Mouse (Mus musculus) layer of hippocampus, adult 18-20 months (tissue): ENCODE measurements at regions not wholly inside any gene's neighbourhood (a gene's known extent, or its start where the extent isn't known, plus 50 kb on each side); places are given as distances from the start of the nearest gene placed in this dataset.
"Not testable (repeated sequence)": the region's sequence is repeated elsewhere in the genome, so short reads cannot be mapped to it uniquely, and the experiment has no call there.

Experiments
- DNase-seq, 2 experiments: peaks; one replicate each; pipeline ENCODE4 v3.0.0; 2022; ENCODE audit warnings: low spot score in 2 of 2

GRCm38 (mm10) chrX:63991127-63991526 is 160.9 kb downstream of the Gm6760 start:
- peak in 1 of 2 experiments; percentile 5 for DNase-seq

- not testable (repeated sequence) for DNase-seq
These were observed 179.6 kb downstream of the Gm6760 start for GRCm38 (mm10) chrX:63972386-63972785.
